10 mouse cellular contexts compared by ENCODE assay signal in genomic region chr14:25717718-25718117, GRCm38 (mm10). TPM values are rescaled to one million over a fixed set of nuclear protein-coding genes. Genes with fewer than 3 reads are reported as not detected.
A peak's percentile ranks its signal among the peaks of the same experiment; 100 is the strongest.
DNase-seq lines count a peak whose midpoint lies in the region; ATAC-seq and TF ChIP-seq lines count a peak whose summit lies in the region.
"Had no signal": no experiment of that assay in that cellular context is flagged by ENCODE, and none has a peak within 500 bp of the region (broad histone marks: within the 10 kb centered on the region; RNA-seq: fewer than 3 reads in every experiment).

No protein-coding gene starts in this region.

- H3K36me3 ChIP-seq in hindbrain, postnatal 0 days (ENCODE audit: insufficient read depth, low read length): no peaks in the 10 kb centered on the region
- H3K36me3 ChIP-seq in hindbrain, embryonic 14.5 days (replicated peaks; ENCODE audit: control insufficient read depth, insufficient read depth): no peaks in the 10 kb centered on the region
- 0 out of 2 replicates have a peak, but pooled peaks cover 3% of the 10 kb centered on the region for H3K36me3 ChIP-seq in lung, postnatal 0 days (ENCODE audit: insufficient read depth, low read length)
- H3K36me3 ChIP-seq in embryonic facial prominence, embryonic 15.5 days: peaks cover 17% of the 10 kb centered on the region; the same call in 1 of the 2 replicates
- peaks cover 10% of the 10 kb centered on the region; the same call in 1 of the 2 replicates for H3K36me3 ChIP-seq in stomach, embryonic 16.5 days (ENCODE audit: control insufficient read depth, insufficient read depth, low read length)

- H3K4me1 ChIP-seq in hindbrain, postnatal 0 days (ENCODE audit: insufficient read depth, low read length): 0 out of 2 replicates have a peak, but pooled peaks cover 10% of the 10 kb centered on the region
- H3K4me1 ChIP-seq in hindbrain, embryonic 14.5 days (replicated peaks; ENCODE audit: control insufficient read depth, insufficient read depth, low read length): 0 out of 2 replicates have a peak, but pooled peaks cover 7% of the 10 kb centered on the region
- 0 out of 2 replicates have a peak, but pooled peaks cover 8% of the 10 kb centered on the region for H3K4me1 ChIP-seq in lung, postnatal 0 days (ENCODE audit: insufficient read depth, low read depth, low read length)
- peaks cover 32% of the 10 kb centered on the region for H3K4me1 ChIP-seq in embryonic facial prominence, embryonic 15.5 days
- H3K4me1 ChIP-seq in stomach, embryonic 16.5 days (ENCODE audit: control insufficient read depth, insufficient read depth, low read length): peaks cover 26% of the 10 kb centered on the region

- 75% methylated on average over 8 of the region's 8 CpGs for WGBS in hindbrain, postnatal 0 days
- 85% methylated on average over 8 of the region's 8 CpGs for WGBS in hindbrain, embryonic 14.5 days
- WGBS in lung, postnatal 0 days: 85% methylated on average over 8 of the region's 8 CpGs
- 78% methylated on average over 8 of the region's 8 CpGs for WGBS in embryonic facial prominence, embryonic 15.5 days
- 83% methylated on average over 8 of the region's 8 CpGs for WGBS in stomach, embryonic 16.5 days

- DNase-seq in hindbrain, postnatal 0 days (ENCODE audit: low spot score): peak; percentile 37
- DNase-seq in hindbrain, embryonic 14.5 days (ENCODE audit: low spot score): no peak
- DNase-seq in lung, postnatal 0 days (ENCODE audit: low spot score): no peak
- DNase-seq in lung, postnatal 4 days: no peak
- DNase-seq in urinary bladder, postnatal 36 days (ENCODE audit: low spot score in 2 of 2): no peak
- DNase-seq: cerebellum, adult 9-10 months; lung, postnatal 36 days; right cerebral cortex, postnatal 4 days had no signal

- no peak for TF ChIP-seq CTCF in hindbrain, postnatal 0 days (IDR thresholded peaks at IDR 0.05; ENCODE audit: low read depth)
- no peak for TF ChIP-seq CTCF in lung, postnatal 0 days (IDR thresholded peaks at IDR 0.05)

- no peak for TF ChIP-seq EP300 in lung, postnatal 0 days (IDR thresholded peaks at IDR 0.05)

- H3K9me3 ChIP-seq in hindbrain, postnatal 0 days (ENCODE audit: low read length): no peaks in the 10 kb centered on the region
- no peaks in the 10 kb centered on the region for H3K9me3 ChIP-seq in hindbrain, embryonic 14.5 days (ENCODE audit: control insufficient read depth, low read length)
- no peaks in the 10 kb centered on the region for H3K9me3 ChIP-seq in lung, postnatal 0 days (ENCODE audit: low read length)
- H3K9me3 ChIP-seq in embryonic facial prominence, embryonic 15.5 days (replicated peaks): no peaks in the 10 kb centered on the region
- H3K9me3 ChIP-seq in stomach, embryonic 16.5 days (replicated peaks; ENCODE audit: control insufficient read depth, low read length): no peaks in the 10 kb centered on the region

- no peak overlapping the region for H3K27ac ChIP-seq in hindbrain, postnatal 0 days
- H3K27ac ChIP-seq in hindbrain, embryonic 14.5 days: no peak overlapping the region
- H3K27ac ChIP-seq in lung, postnatal 0 days (ENCODE audit: low read length): 0 out of 2 replicates have a peak overlapping the region, but pooled peaks have one; percentile 20
- H3K27ac ChIP-seq in embryonic facial prominence, embryonic 15.5 days (replicated peaks): peak overlapping the region; percentile 71; the same call in 1 of the 2 replicates
- H3K27ac ChIP-seq in stomach, embryonic 16.5 days (ENCODE audit: low read length): peak overlapping the region; percentile 86

- no peak overlapping the region for H3K9ac ChIP-seq in hindbrain, postnatal 0 days (replicated peaks; ENCODE audit: low read length)
- no peak overlapping the region for H3K9ac ChIP-seq in hindbrain, embryonic 14.5 days
- no peak overlapping the region for H3K9ac ChIP-seq in lung, postnatal 0 days (replicated peaks; ENCODE audit: low read depth)
- H3K9ac ChIP-seq in embryonic facial prominence, embryonic 15.5 days: no peak overlapping the region
- H3K9ac ChIP-seq in stomach, embryonic 16.5 days (ENCODE audit: low read length): peak overlapping the region; percentile 31

- no peak overlapping the region for H3K4me3 ChIP-seq in hindbrain, postnatal 0 days (ENCODE audit: low read length)
- H3K4me3 ChIP-seq in hindbrain, embryonic 14.5 days (replicated peaks; ENCODE audit: low read length): no peak overlapping the region
- no peak overlapping the region for H3K4me3 ChIP-seq in lung, postnatal 0 days (ENCODE audit: low read depth, low read length)
- no peak overlapping the region for H3K4me3 ChIP-seq in embryonic facial prominence, embryonic 15.5 days (replicated peaks)
- H3K4me3 ChIP-seq in stomach, embryonic 16.5 days (replicated peaks; ENCODE audit: low read length): no peak overlapping the region

- no peak overlapping the region for H3K4me2 ChIP-seq in hindbrain, postnatal 0 days (ENCODE audit: low read depth, low read length)
- no peak overlapping the region for H3K4me2 ChIP-seq in hindbrain, embryonic 14.5 days (replicated peaks)
- H3K4me2 ChIP-seq in lung, postnatal 0 days (replicated peaks; ENCODE audit: low read depth, low read length): no peak overlapping the region
- H3K4me2 ChIP-seq in embryonic facial prominence, embryonic 15.5 days (replicated peaks): no peak overlapping the region
- no peak overlapping the region for H3K4me2 ChIP-seq in stomach, embryonic 16.5 days (ENCODE audit: low read depth, low read length)

- ATAC-seq in hindbrain, postnatal 0 days: 0 out of 2 replicates have a peak, but pooled peaks have one; percentile 28
- ATAC-seq in hindbrain, embryonic 14.5 days (ENCODE audit: low FRiP score): no peak
- ATAC-seq in lung, postnatal 0 days: no peak
- no peak for ATAC-seq in embryonic facial prominence, embryonic 15.5 days (ENCODE audit: insufficient number of reproducible peaks, low FRiP score, low TSS enrichment, low read depth)
- no peak for ATAC-seq in stomach, embryonic 16.5 days (ENCODE audit: insufficient read depth, low FRiP score)

- no peaks in the 10 kb centered on the region for H3K27me3 ChIP-seq in hindbrain, postnatal 0 days (ENCODE audit: insufficient read depth, low read length)
- no peaks in the 10 kb centered on the region for H3K27me3 ChIP-seq in hindbrain, embryonic 14.5 days (ENCODE audit: control insufficient read depth, insufficient read depth, low read length)
- H3K27me3 ChIP-seq in lung, postnatal 0 days (replicated peaks; ENCODE audit: insufficient read depth, low read length): no peaks in the 10 kb centered on the region
- H3K27me3 ChIP-seq in embryonic facial prominence, embryonic 15.5 days: no peaks in the 10 kb centered on the region
- no peaks in the 10 kb centered on the region for H3K27me3 ChIP-seq in stomach, embryonic 16.5 days (ENCODE audit: control insufficient read depth, insufficient read depth, low read length)

RNA-seq across cellular contexts. Expression of gene Ppif, which starts 23.8 kb away (rescaled TPM):
- 55.3 and 55.4 TPM in 2 replicates for total RNA-seq in hindbrain, postnatal 0 days (2014; rRNA removed)
- polyA plus RNA-seq in hindbrain, postnatal 0 days (2015; fragmentation: Nextera tagmentation; extraction: Ambion mirVana): 46.1 and 46.7 TPM in 2 replicates
- polyA plus RNA-seq in hindbrain, embryonic 14.5 days (2014; fragmentation: Nextera tagmentation; extraction: Ambion mirVana): 29.5 and 31.8 TPM in 2 replicates
- 11.2 and 13.8 TPM in 2 replicates for polyA plus RNA-seq in lung, postnatal 0 days (2015; fragmentation: Nextera tagmentation; extraction: Ambion mirVana)
- 25.3 and 30.6 TPM in 2 replicates for polyA plus RNA-seq in embryonic facial prominence, embryonic 15.5 days (2015; fragmentation: Nextera tagmentation; extraction: Ambion mirVana)
- 47.7 and 69.3 TPM in 2 replicates for polyA plus RNA-seq in stomach, embryonic 16.5 days (2015; fragmentation: Nextera tagmentation; extraction: Ambion mirVana)

RNA-seq across cellular contexts. Expression of gene Zcchc24, which starts 51.1 kb away (rescaled TPM):
- total RNA-seq in hindbrain, postnatal 0 days (2014; rRNA removed): 34.4 and 39.3 TPM in 2 replicates
- polyA plus RNA-seq in hindbrain, postnatal 0 days (2015; fragmentation: Nextera tagmentation; extraction: Ambion mirVana): 19.7 and 20.4 TPM in 2 replicates
- polyA plus RNA-seq in hindbrain, embryonic 14.5 days (2014; fragmentation: Nextera tagmentation; extraction: Ambion mirVana): 18.5 and 19.0 TPM in 2 replicates
- polyA plus RNA-seq in lung, postnatal 0 days (2015; fragmentation: Nextera tagmentation; extraction: Ambion mirVana): 19.3 and 19.5 TPM in 2 replicates
- polyA plus RNA-seq in embryonic facial prominence, embryonic 15.5 days (2015; fragmentation: Nextera tagmentation; extraction: Ambion mirVana): 34.0 and 35.2 TPM in 2 replicates
- 15.3 and 17.1 TPM in 2 replicates for polyA plus RNA-seq in stomach, embryonic 16.5 days (2015; fragmentation: Nextera tagmentation; extraction: Ambion mirVana)

Comparison
In these comparisons a context has a peak if more than half of its experiments do, and no peak if none do; other contexts are left out.
1. H3K27ac ChIP-seq: peak in lung, postnatal 0 days (single experiment), embryonic facial prominence, embryonic 15.5 days (single experiment) and stomach, embryonic 16.5 days (single experiment); none in hindbrain, postnatal 0 days (single experiment) and hindbrain, embryonic 14.5 days (single experiment).